Mouse (Mus musculus) midbrain, embryonic 14.5 days (tissue): Measurements from ENCODE around the gene Pkp4. TPM values are rescaled to one million over a fixed set of nuclear protein-coding genes. Genes with fewer than 3 reads are reported as not detected.

ENCODE experiments used
- ATAC-seq: fragments of 200-750 bp; cut with Nextera tagmentation; 2 replicates; pipeline ENCODE4 v1.8.0; 2017; ENCODE audit warnings: moderate number of reproducible peaks, moderate library complexity; ENCODE audit not compliant: low FRiP score, low TSS enrichment
- DNase-seq: peaks from one replicate; pipeline ENCODE4 v3.0.0-alpha.2; 2015
- H3K27ac ChIP-seq: fragments of 300-500 bp; sonication (generic); replicated peaks from 2 replicates; pipeline ENCODE4 v1.5.1; 2014; ENCODE audit warnings: mild to moderate bottlenecking, low read depth, low read length, moderate library complexity
- H3K27me3 ChIP-seq: fragments of 300-500 bp; sonication (generic); 2 replicates; pipeline ENCODE4 v1.6.1; 2014; ENCODE audit warnings: low read length, control low read depth, mixed read lengths; ENCODE audit not compliant: control insufficient read depth, insufficient read depth
- H3K36me3 ChIP-seq: fragments of 300-500 bp; sonication (generic); 2 replicates; pipeline ENCODE4 v1.6.1; 2014; ENCODE audit warnings: low read length, control low read depth; ENCODE audit not compliant: control insufficient read depth, insufficient read depth
- H3K4me1 ChIP-seq: fragments of 300-500 bp; sonication (generic); 2 replicates; pipeline ENCODE4 v1.6.1; 2014; ENCODE audit warnings: mild to moderate bottlenecking, antibody characterized with exemption, low read length, control low read depth; ENCODE audit not compliant: control insufficient read depth, insufficient read depth
- H3K4me2 ChIP-seq: fragments of 300-500 bp; sonication (generic); 2 replicates; pipeline ENCODE4 v1.6.1; 2014; ENCODE audit warnings: mild to moderate bottlenecking, low read length, moderate library complexity
- H3K4me3 ChIP-seq: fragments of 300-500 bp; sonication (generic); replicated peaks from 2 replicates; pipeline ENCODE4 v1.5.1; 2014; ENCODE audit warnings: low read depth, low read length
- H3K9ac ChIP-seq: fragments of 300-500 bp; sonication (generic); replicated peaks from 2 replicates; pipeline ENCODE4 v1.6.1; 2014; ENCODE audit warnings: mild to moderate bottlenecking, low read length, moderate library complexity
- H3K9me3 ChIP-seq: fragments of 300-500 bp; sonication (generic); 2 replicates; pipeline ENCODE4 v1.6.1; 2016; ENCODE audit warnings: low read length, control low read depth, mixed read lengths; ENCODE audit not compliant: control insufficient read depth
- WGBS: fragments of 180-500 bp; shearing (Covaris S2); extraction: QIAGEN DNeasy Blood & Tissue Kit; methylation state at CpG from one replicate; pipeline ENCODE4 v1.1.7; 2014; 5-methylcytosine and 5-hydroxymethylcytosine counted together
- polyA plus RNA-seq: library from polyadenylated mRNA; unstranded; fragments of >200 nt; fragmentation: Nextera tagmentation; extraction: Ambion mirVana; gene quantifications from 2 replicates; pipeline ENCODE4 v1.2.1, GENCODE M21; 2014

The Pkp4 gene
- polyA plus RNA-seq, 1 experiment from 2014 or later: 23.9 TPM

DNA sequence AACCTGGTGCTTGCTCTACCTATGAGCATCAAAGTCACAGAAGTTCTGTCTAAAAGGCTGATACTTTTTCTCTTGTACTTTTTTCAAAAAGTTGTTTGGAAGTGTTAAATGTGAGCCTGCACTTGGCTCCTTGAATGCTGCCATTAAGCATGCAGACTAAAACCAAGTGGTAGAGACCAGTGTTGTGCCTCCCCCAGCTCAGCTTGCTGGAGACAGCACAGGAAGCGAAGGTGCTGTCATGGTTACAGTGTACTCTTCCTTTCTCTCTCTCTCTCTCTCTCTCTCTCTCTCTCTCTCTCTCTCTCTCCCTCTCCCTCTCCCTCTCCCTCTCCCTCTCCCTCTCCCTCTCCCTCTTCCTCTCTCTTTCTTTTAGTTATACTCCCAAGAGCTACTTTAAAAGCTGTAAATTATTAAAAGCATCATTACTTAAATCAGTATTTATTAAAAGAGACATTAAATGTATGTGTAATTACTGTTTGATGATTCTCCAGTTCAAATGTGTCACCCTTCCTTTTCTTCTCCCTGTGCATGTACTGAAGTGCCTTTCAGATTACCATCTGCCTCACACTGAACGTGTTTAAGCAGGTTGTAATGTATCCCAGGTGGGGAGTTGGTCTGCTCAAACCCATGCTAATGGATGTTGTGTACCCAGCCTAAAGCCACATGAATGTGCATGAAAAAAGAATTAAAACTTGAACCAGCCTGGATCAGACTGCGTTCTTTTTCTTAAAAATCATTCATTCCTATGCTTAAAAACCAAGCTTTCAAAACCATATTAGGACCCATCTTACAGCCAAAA lies 43.2 kb downstream of the Pkp4 start:
- DNase-seq (peak; percentile 31), ATAC-seq (no peak)
- no peak overlapping the region for H3K4me3 ChIP-seq
- peaks cover 12% of the 10 kb centered on the region; the same call in 1 of the 2 replicates for H3K4me1 ChIP-seq
- H3K9me3 ChIP-seq: no peaks in the 10 kb centered on the region
- no peak overlapping the region for H3K4me2 ChIP-seq
- H3K27ac ChIP-seq: no peak overlapping the region
- no peak overlapping the region for H3K9ac ChIP-seq
- no peaks in the 10 kb centered on the region for H3K36me3 ChIP-seq
- no peaks in the 10 kb centered on the region for H3K27me3 ChIP-seq
- 65% methylated on average over 3 of the region's 3 CpGs for WGBS

DNA sequence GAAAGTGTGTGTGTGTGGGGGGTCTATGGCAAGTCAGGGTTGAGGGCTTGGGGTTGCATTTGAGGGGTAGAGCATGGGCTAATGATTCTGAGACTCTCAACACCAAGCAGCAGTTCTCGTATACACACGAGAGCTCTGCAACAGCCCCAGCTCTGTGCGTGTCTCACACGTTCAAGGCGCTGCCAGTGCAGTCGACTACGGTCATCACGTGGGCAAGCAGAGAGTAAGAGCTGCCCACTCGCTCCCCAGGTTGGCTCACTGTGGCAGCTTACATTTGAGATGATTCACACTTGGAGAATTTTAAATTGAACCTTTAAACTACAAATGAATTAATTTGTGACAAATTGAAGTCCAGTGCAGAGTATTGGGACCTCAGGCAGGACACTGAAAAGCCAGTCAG lies 44.4 kb downstream of the Pkp4 start:
- DNase-seq: no peak
- Histone ChIP-seq H3K9ac (no peak overlapping the region), H3K4me1 (peaks cover 12% of the 10 kb centered on the region; the same call in 1 of the 2 replicates), H3K27ac (no peak overlapping the region), H3K36me3 (no peaks in the 10 kb centered on the region), H3K4me3 (no peak overlapping the region), H3K4me2 (no peak overlapping the region), H3K27me3 (no peaks in the 10 kb centered on the region), H3K9me3 (no peaks in the 10 kb centered on the region)
- WGBS: 92% methylated on average over 9 of the region's 9 CpGs
- no peak for ATAC-seq

DNA sequence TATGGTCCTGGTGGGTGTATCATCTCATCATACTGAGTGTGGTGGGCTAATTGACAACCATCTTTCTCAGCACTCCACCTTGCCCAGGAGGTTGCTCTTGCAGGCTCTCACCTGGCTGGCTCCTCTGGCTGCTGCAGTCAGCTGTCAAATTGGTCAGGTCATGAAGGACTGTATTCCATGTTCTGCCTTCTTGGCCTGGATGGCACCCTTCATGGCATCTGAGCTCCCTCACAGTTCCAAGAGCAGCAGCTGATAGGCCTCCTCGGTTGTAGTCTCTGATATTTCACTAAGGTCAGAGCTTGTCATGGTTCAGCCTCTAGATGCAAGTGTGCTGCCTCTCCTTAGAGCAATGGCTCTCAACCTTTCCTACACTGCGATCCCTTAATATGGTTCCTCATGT lies 45.5 kb downstream of the Pkp4 start:
- no peak for ATAC-seq
- H3K27ac ChIP-seq: no peak overlapping the region
- H3K4me1 ChIP-seq: peaks cover 9% of the 10 kb centered on the region; the same call in 1 of the 2 replicates
- no peak overlapping the region for H3K9ac ChIP-seq
- no peak for DNase-seq
- no peaks in the 10 kb centered on the region for H3K36me3 ChIP-seq
- 95% methylated on average over 2 of the region's 2 CpGs for WGBS
- H3K9me3 ChIP-seq: no peaks in the 10 kb centered on the region
- H3K27me3 ChIP-seq: no peaks in the 10 kb centered on the region
- no peak overlapping the region for H3K4me3 ChIP-seq
- H3K4me2 ChIP-seq: no peak overlapping the region

DNA sequence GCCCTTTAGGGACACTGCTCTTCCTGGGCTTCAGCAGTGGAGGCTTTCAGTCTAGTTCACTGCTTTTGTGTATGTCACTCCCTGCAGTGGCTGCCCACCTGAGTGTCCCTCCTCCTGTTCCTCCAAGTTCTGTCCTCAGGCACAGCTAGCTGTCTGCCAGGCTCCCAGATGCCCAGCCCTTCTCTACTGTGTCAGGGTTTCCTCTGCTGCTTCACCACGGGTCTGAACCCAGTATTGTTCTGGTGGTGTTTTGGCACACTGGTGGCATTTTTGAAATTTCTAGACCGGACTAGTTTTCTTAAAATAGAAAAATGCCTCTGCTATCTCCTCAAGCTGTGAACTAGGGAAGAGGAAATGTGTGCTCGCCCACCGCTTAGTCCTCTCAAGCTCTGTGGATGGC lies 46.6 kb downstream of the Pkp4 start:
- Histone ChIP-seq H3K9ac (no peak overlapping the region), H3K4me1 (peaks cover 8% of the 10 kb centered on the region; the same call in 1 of the 2 replicates), H3K4me2 (no peak overlapping the region), H3K27ac (no peak overlapping the region), H3K4me3 (no peak overlapping the region), H3K9me3 (no peaks in the 10 kb centered on the region), H3K27me3 (no peaks in the 10 kb centered on the region), H3K36me3 (no peaks in the 10 kb centered on the region)
- ATAC-seq: no peak
- DNase-seq: no peak
- WGBS: 47% methylated on average over 4 of the region's 4 CpGs

DNA sequence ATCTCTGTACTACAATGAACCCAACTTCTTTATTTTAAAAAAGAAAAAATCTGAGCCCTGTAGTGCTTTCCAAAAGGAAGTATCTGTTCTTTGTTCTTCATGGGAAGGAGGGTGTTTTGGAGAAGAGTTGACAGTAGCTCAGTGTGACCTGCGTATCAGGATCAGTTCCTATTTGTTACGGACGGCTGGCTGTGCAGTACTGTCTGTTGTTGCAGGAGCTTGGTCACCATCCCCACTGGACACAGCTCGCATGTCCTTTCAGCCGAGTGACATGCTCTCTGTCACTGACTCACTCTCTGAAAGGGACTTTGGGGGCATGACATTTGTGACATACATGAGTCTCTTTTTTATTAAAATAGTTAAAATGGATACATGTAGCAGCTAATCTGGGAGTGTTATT lies 47.1 kb downstream of the Pkp4 start:
- DNase-seq: no peak
- no peak for ATAC-seq
- Histone ChIP-seq H3K9me3 (no peaks in the 10 kb centered on the region), H3K4me1 (peaks cover 8% of the 10 kb centered on the region; the same call in 1 of the 2 replicates), H3K9ac (no peak overlapping the region), H3K36me3 (no peaks in the 10 kb centered on the region), H3K4me2 (no peak overlapping the region), H3K27me3 (no peaks in the 10 kb centered on the region), H3K4me3 (no peak overlapping the region), H3K27ac (no peak overlapping the region)
- 24% methylated on average over 5 of the region's 5 CpGs for WGBS

DNA sequence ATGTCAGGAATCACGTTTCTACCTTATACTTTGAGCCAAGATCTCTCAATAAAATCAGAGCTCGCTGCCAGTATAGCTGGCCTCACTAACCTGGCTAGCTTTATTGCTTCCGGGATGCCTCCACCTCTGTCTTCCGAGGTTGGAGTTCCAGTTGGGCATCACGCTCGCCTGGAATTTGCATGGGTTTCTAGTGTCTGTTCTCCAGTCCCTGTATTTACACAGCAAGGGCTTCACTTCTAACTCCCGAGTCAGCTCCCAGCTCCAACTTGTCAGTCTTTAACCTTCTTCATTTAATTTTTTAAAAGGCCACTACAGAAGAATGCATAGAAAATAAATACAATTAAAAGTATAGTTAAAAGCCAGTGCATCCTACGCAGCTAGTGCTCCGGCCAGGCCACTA lies 47.6 kb downstream of the Pkp4 start:
- DNase-seq (no peak), ATAC-seq (no peak)
- Histone ChIP-seq H3K4me1 (peaks cover 8% of the 10 kb centered on the region; the same call in 1 of the 2 replicates), H3K4me3 (no peak overlapping the region), H3K9me3 (no peaks in the 10 kb centered on the region), H3K9ac (no peak overlapping the region), H3K4me2 (no peak overlapping the region), H3K36me3 (no peaks in the 10 kb centered on the region), H3K27ac (no peak overlapping the region), H3K27me3 (no peaks in the 10 kb centered on the region)
- WGBS: 82% methylated on average over 9 of the region's 9 CpGs

DNA sequence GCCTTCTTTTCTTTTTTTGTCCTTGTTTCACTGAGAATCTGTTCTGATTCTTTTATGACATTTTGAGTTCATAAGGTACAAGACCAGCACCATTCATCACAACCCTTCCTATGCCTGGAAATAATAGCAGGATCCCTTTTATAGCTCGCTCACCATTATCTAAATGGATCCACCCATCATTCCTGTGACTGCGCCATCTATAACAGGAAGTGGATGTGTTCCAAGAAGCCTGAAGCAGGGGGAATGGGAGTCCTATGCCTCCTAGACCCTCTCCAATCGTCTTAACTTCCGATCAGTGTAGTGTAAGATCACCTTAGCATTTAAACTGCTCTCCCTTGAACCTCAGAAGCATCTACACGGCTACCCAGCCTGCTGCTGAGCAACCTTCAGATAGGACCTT lies 50.4 kb downstream of the Pkp4 start:
- Histone ChIP-seq H3K36me3 (no peaks in the 10 kb centered on the region), H3K9ac (no peak overlapping the region), H3K4me1 (0 out of 2 replicates have a peak, but pooled peaks cover 5% of the 10 kb centered on the region), H3K4me2 (no peak overlapping the region), H3K9me3 (no peaks in the 10 kb centered on the region), H3K27me3 (no peaks in the 10 kb centered on the region), H3K4me3 (no peak overlapping the region), H3K27ac (no peak overlapping the region)
- 96% methylated on average over 5 of the region's 5 CpGs for WGBS
- ATAC-seq (no peak), DNase-seq (no peak)

DNA sequence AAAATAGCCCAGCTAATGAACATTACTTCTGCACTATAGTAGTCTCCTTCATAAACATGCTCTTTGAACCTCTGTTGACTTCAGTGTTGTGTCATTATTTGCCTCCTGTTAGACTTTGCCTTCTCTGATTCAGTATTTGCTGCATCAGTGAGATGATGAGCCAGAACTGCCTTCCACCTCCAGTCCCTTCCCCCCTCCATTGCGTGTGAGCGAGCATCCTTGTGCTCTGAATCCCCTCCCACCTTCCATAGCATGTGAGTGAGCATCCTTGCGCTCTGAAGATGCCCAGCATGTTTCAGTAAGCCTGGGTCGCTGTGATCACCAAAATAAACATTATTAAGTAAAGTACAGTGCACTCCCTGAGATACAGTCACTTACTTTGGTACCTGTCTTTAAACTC lies 51.8 kb downstream of the Pkp4 start:
- 94% methylated on average over 4 of the region's 4 CpGs for WGBS
- no peak for ATAC-seq
- DNase-seq: no peak
- Histone ChIP-seq H3K27me3 (no peaks in the 10 kb centered on the region), H3K9me3 (no peaks in the 10 kb centered on the region), H3K9ac (no peak overlapping the region), H3K4me3 (no peak overlapping the region), H3K36me3 (no peaks in the 10 kb centered on the region), H3K4me2 (no peak overlapping the region), H3K27ac (no peak overlapping the region), H3K4me1 (0 out of 2 replicates have a peak, but pooled peaks cover 3% of the 10 kb centered on the region)

DNA sequence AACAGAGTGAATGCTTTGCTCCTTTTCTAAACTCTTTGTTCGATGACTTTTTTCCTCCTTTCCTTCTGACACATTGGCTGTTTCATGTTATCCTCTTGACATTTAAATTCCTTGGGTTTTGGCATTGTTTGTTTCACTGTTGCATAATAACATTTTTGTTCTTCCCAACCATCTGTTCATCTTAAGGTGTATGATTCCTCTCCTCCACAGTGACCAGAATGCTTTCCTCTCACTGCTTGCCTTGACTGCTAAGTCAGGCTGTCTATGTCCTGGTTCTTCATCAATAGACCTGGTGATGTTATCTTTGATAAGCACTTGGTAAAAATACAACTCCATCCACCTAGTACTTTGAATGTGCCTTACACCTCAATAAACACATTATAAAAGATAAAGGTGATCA lies 52.2 kb downstream of the Pkp4 start:
- DNase-seq: no peak
- Histone ChIP-seq H3K4me3 (no peak overlapping the region), H3K9ac (no peak overlapping the region), H3K27ac (no peak overlapping the region), H3K4me2 (no peak overlapping the region), H3K27me3 (no peaks in the 10 kb centered on the region), H3K4me1 (no peaks in the 10 kb centered on the region), H3K36me3 (no peaks in the 10 kb centered on the region), H3K9me3 (no peaks in the 10 kb centered on the region)
- WGBS: 95% methylated on average over 1 of the region's 1 CpGs
- ATAC-seq: no peak
